Mouse (Mus musculus): Measurements from ENCODE around the gene Chpf. TPM values are rescaled to one million over a fixed set of nuclear protein-coding genes. Genes with fewer than 3 reads are reported as not detected.

Chpf gene
- total RNA-seq (2014; rRNA removed; ENCODE audit: low replicate concordance) (47.7 and 53.3 TPM in 2 replicates), polyA plus RNA-seq (2015; fragmentation: Nextera tagmentation; extraction: Ambion mirVana) (19.1 and 19.3 TPM in 2 replicates)

DNA sequence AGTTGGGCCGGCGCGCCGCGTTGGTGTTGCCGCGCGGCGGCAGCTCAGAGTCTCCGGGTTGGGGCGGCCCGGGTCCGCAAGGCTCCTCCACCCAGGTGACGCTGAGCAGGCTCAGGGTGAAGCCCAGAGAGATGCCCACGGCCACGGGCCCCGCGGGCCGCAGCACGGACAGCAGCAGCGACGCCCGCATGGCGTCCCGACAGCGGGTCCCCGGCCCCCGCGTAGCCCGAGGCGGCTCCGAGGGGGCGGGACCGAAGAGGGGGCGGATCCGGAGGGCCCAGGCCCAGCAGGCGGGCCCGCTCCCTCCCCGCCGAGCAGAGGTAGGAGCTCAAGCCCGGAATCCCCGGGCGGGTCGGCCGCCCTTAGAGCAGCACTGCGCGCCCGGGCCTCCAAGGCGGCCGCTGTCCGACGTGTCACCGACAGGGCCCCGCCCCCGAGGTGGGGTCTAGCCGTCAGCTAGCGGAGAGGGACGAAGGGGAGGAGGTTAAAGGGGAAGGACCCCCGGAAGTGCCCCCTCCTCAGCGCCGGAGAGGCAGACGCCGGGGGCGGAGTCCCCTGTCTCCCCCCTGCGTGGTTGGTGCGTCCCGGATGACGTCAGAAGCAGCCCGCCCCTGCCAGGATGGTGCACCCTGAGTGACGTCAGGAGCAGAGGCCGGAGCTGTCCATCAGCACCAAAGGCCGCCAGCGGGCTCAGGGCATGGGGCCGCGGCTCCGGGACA is at the start of gene Chpf, which contains the start of gene Tmem198:
TSS of gene Chpf (minus strand) at position 392 of the 719 bp plus-strand sequence.
TSS of gene Tmem198 (plus strand) at position 617 of the 719 bp plus-strand sequence.
- no peak for TF ChIP-seq CTCF (IDR thresholded peaks at IDR 0.05; ENCODE audit: low read depth)
- peak; percentile 60; the same call in 1 of the 2 replicates for TF ChIP-seq EP300 (IDR thresholded peaks at IDR 0.05; ENCODE audit: low read depth)
- ATAC-seq (ENCODE audit: insufficient read depth, low read depth) (peak; percentile 89), DNase-seq (ENCODE audit: low spot score) (peak; percentile 92)
- peak within 1 kb of the TSS; percentile 93 for H3K4me2 ChIP-seq (ENCODE audit: low read depth, low read length)
- under 1% methylated on average over 54 of the region's 76 CpGs for WGBS
- peak within 1 kb of the TSS; percentile 76 for H3K4me3 ChIP-seq (ENCODE audit: low read depth, low read length)
- H3K27me3 ChIP-seq (ENCODE audit: control insufficient read depth, insufficient read depth, low read length) = peaks cover 59% of the 10 kb centered on the region
- H3K4me1 ChIP-seq (ENCODE audit: control insufficient read depth, insufficient read depth) = peaks cover 7% of the 10 kb centered on the region; the same call in 1 of the 2 replicates
- H3K36me3 ChIP-seq (replicated peaks; ENCODE audit: control insufficient read depth, insufficient read depth, low read length) = peaks cover 18% of the 10 kb centered on the region
- H3K9me3 ChIP-seq (replicated peaks; ENCODE audit: control insufficient read depth, low read length) = no peaks in the 10 kb centered on the region
- H3K9ac ChIP-seq (replicated peaks; ENCODE audit: low read depth, low read length) = peak within 1 kb of the TSS; percentile 67
- peak within 1 kb of the TSS; percentile 85 for H3K27ac ChIP-seq (ENCODE audit: low read depth)

DNA sequence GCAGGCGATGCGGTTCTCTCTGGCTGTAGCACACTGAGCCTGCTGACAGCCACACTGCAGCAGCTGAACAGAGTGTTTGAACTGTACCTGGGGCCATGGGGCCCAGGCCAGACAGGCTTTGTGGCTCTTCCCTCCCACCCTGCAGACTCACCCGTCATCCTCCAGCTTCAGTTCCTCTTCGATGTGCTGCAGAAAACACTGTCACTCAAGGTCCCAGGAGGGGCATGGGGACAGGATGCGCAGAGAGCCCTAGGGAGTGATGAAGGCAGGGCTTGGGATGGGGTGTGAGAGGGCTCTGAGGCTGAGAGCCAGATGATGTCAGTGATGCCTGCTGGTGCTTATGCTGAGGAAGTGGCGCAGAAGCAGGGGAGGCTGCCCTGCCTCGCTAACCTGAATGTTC is 45.6 kb upstream of the Chpf start:
- peaks cover 44% of the 10 kb centered on the region for H3K36me3 ChIP-seq (replicated peaks; ENCODE audit: control insufficient read depth, insufficient read depth, low read length)
- TF ChIP-seq EP300 (IDR thresholded peaks at IDR 0.05; ENCODE audit: low read depth) = no peak
- TF ChIP-seq CTCF (IDR thresholded peaks at IDR 0.05; ENCODE audit: low read depth) = no peak
- H3K27me3 ChIP-seq (ENCODE audit: control insufficient read depth, insufficient read depth, low read length) = no peaks in the 10 kb centered on the region
- H3K4me3 ChIP-seq (ENCODE audit: low read depth, low read length) = no peak overlapping the region
- DNase-seq (ENCODE audit: low spot score) = no peak
- no peaks in the 10 kb centered on the region for H3K9me3 ChIP-seq (replicated peaks; ENCODE audit: control insufficient read depth, low read length)
- no peak for ATAC-seq (ENCODE audit: insufficient read depth, low read depth)
- WGBS = 78% methylated on average over 7 of the region's 7 CpGs
- no peak overlapping the region for H3K27ac ChIP-seq (ENCODE audit: low read depth)
- H3K4me2 ChIP-seq (ENCODE audit: low read depth, low read length) = no peak overlapping the region
- no peak overlapping the region for H3K9ac ChIP-seq (replicated peaks; ENCODE audit: low read depth, low read length)
- H3K4me1 ChIP-seq (ENCODE audit: control insufficient read depth, insufficient read depth) = peaks cover 12% of the 10 kb centered on the region

DNA sequence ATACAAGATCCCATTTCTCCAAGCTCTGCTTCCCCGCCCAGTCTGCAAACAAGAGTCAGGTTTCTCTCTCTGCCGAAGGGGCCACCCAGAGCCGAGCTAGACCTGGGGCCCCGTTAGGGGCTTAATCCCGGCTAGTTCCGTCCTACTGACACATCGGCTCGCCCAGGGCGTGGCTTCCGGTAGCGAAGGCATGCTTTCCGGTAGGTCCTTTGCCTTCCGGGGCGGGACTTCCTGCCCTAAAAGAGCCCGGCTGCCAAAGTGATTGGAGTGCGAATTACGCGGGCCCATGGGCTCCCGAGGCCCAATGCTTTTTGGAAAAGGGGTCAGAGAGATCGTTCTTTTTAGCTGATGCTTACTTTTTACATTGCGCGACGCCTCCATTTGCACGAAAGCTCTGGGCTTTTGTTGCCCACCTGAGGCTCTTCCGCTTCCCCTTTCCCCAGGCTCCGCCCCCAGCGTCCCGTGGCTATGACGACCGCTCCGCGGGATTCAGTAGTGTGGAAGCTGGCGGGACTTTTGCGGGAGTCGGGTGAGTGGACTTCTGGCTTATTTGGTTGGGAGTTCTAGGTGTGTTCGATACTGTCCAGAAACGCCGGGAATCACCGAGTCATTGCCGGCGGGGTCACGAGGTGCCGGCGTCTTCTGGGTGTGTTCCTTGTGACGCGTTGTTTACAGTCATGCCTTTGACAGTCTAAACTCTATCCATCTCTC is 42.4 kb upstream of the Chpf start, which contains the start of gene Stk11ip:
TSS of gene Stk11ip (plus strand) at position 209 of the 711 bp plus-strand sequence.
- Histone ChIP-seq H3K4me1 (ENCODE audit: control insufficient read depth, insufficient read depth) (peaks cover 28% of the 10 kb centered on the region), H3K27me3 (ENCODE audit: control insufficient read depth, insufficient read depth, low read length) (no peaks in the 10 kb centered on the region), H3K9me3 (replicated peaks; ENCODE audit: control insufficient read depth, low read length) (no peaks in the 10 kb centered on the region), H3K4me3 (ENCODE audit: low read depth, low read length) (peak within 1 kb of the TSS; percentile 71), H3K4me2 (ENCODE audit: low read depth, low read length) (peak within 1 kb of the TSS; percentile 81), H3K9ac (replicated peaks; ENCODE audit: low read depth, low read length) (peak within 1 kb of the TSS; percentile 52), H3K27ac (ENCODE audit: low read depth) (peak within 1 kb of the TSS; percentile 94), H3K36me3 (replicated peaks; ENCODE audit: control insufficient read depth, insufficient read depth, low read length) (peaks cover 12% of the 10 kb centered on the region)
- TF ChIP-seq EP300 (IDR thresholded peaks at IDR 0.05; ENCODE audit: low read depth) (peak; percentile 78; the same call in 1 of the 2 replicates), CTCF (IDR thresholded peaks at IDR 0.05; ENCODE audit: low read depth) (no peak)
- DNase-seq (ENCODE audit: low spot score) (peak; percentile 97), ATAC-seq (ENCODE audit: insufficient read depth, low read depth) (peak; percentile 98)
- 0% methylated on average over 46 of the region's 46 CpGs for whole genome bisulfite sequencing

DNA sequence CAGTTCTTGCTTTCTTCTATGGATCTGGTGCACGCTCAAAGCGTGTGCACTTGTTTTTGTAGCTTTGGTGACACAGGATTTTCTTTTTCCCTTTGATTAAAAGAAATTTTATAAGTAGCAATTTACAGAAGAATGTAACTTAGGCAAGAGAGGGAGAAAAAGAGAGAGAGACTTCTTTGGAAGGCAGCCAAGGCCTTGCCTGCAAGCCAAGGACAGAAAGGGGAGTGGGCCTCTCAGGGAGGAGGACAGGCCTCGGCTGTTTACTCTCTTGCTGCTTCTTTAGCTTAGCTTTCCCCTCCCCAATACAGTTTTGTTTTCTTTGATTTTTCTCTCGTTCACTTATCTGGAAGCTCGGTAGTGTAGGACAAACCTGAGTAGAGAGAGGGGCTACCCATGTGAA is 40.5 kb upstream of the Chpf start:
- Histone ChIP-seq H3K4me3 (ENCODE audit: low read depth, low read length) (no peak overlapping the region), H3K27ac (ENCODE audit: low read depth) (peak overlapping the region; percentile 94), H3K27me3 (ENCODE audit: control insufficient read depth, insufficient read depth, low read length) (no peaks in the 10 kb centered on the region), H3K9me3 (replicated peaks; ENCODE audit: control insufficient read depth, low read length) (no peaks in the 10 kb centered on the region), H3K4me1 (ENCODE audit: control insufficient read depth, insufficient read depth) (peaks cover 34% of the 10 kb centered on the region), H3K9ac (replicated peaks; ENCODE audit: low read depth, low read length) (no peak overlapping the region), H3K36me3 (replicated peaks; ENCODE audit: control insufficient read depth, insufficient read depth, low read length) (no peaks in the 10 kb centered on the region), H3K4me2 (ENCODE audit: low read depth, low read length) (no peak overlapping the region)
- 37% methylated on average over 5 of the region's 5 CpGs for WGBS
- ATAC-seq (ENCODE audit: insufficient read depth, low read depth) (no peak), DNase-seq (ENCODE audit: low spot score) (no peak)
- no peak for TF ChIP-seq EP300 (IDR thresholded peaks at IDR 0.05; ENCODE audit: low read depth)
- no peak for TF ChIP-seq CTCF (IDR thresholded peaks at IDR 0.05; ENCODE audit: low read depth)

DNA sequence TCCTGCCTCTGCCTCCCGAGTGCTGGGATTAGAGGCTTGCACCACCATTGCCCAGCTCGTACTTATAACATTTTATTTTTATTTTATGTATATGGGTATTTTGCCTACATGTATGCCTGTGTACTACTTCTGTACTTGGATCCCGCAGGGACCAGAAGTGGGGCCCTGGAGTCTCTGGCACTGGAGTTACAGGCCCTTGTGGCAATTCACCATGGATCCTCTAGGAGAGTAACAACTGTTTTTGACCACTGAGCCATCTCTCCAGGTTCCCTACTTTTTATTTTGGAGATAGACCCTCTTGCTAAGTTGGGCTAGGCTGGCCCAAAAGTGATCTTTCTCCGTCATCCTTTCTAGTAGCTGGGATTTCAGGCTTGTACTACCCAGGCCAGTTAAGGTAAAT is 39.3 kb upstream of the Chpf start:
- TF ChIP-seq CTCF (IDR thresholded peaks at IDR 0.05; ENCODE audit: low read depth) (no peak), EP300 (IDR thresholded peaks at IDR 0.05; ENCODE audit: low read depth) (no peak)
- Histone ChIP-seq H3K4me3 (ENCODE audit: low read depth, low read length) (no peak overlapping the region), H3K4me1 (ENCODE audit: control insufficient read depth, insufficient read depth) (peaks cover 34% of the 10 kb centered on the region), H3K4me2 (ENCODE audit: low read depth, low read length) (no peak overlapping the region), H3K27ac (ENCODE audit: low read depth) (no peak overlapping the region), H3K9me3 (replicated peaks; ENCODE audit: control insufficient read depth, low read length) (no peaks in the 10 kb centered on the region), H3K36me3 (replicated peaks; ENCODE audit: control insufficient read depth, insufficient read depth, low read length) (no peaks in the 10 kb centered on the region), H3K9ac (replicated peaks; ENCODE audit: low read depth, low read length) (no peak overlapping the region), H3K27me3 (ENCODE audit: control insufficient read depth, insufficient read depth, low read length) (no peaks in the 10 kb centered on the region)
- over 99% methylated on average over 4 of the region's 4 CpGs for WGBS
- no peak for ATAC-seq (ENCODE audit: insufficient read depth, low read depth)
- DNase-seq (ENCODE audit: low spot score) = no peak
